Mouse (Mus musculus) midbrain, postnatal 0 days (tissue): ENCODE data around the gene Rasgef1b. TPM values are rescaled to one million over a fixed set of nuclear protein-coding genes. Genes with fewer than 3 reads are reported as not detected.
A peak's percentile ranks its signal among the peaks of the same experiment; 100 is the strongest.

Source experiments
- ATAC-seq: fragments of 200-750 bp; cut with Nextera tagmentation; 2 replicates; pipeline ENCODE4 v1.8.0; 2017; ENCODE audit warnings: moderate number of reproducible peaks, mild to moderate bottlenecking, moderate TSS enrichment, moderate library complexity; ENCODE audit not compliant: low FRiP score
- DNase-seq: peaks from one replicate; pipeline ENCODE4 v3.0.0-alpha.2; 2015; ENCODE audit warnings: low spot score
- H3K27ac ChIP-seq: fragments of 300-500 bp; sonication (generic); 2 replicates; pipeline ENCODE4 v1.5.1; 2014; ENCODE audit warnings: low read depth, mild to moderate bottlenecking, low read length, mixed read lengths
- H3K27me3 ChIP-seq: fragments of 300-500 bp; sonication (generic); 2 replicates; pipeline ENCODE4 v1.6.1; 2014; ENCODE audit warnings: low read length, control low read depth, mixed read lengths; ENCODE audit not compliant: insufficient read depth
- H3K36me3 ChIP-seq: fragments of 300-500 bp; sonication (generic); 2 replicates; pipeline ENCODE4 v1.6.1; 2014; ENCODE audit warnings: low read length, control low read depth, mixed read lengths; ENCODE audit not compliant: insufficient read depth
- H3K4me1 ChIP-seq: fragments of 300-500 bp; sonication (generic); 2 replicates; pipeline ENCODE4 v1.6.1; 2014; ENCODE audit warnings: mild to moderate bottlenecking, control low read depth, antibody characterized with exemption, low read length, mixed read lengths; ENCODE audit not compliant: insufficient read depth
- H3K4me2 ChIP-seq: fragments of 300-500 bp; sonication (generic); 2 replicates; pipeline ENCODE4 v1.6.1; 2014; ENCODE audit warnings: low read depth, mild to moderate bottlenecking, low read length, mixed read lengths; ENCODE audit not compliant: poor library complexity, severe bottlenecking
- H3K4me3 ChIP-seq: fragments of 300-500 bp; sonication (generic); 2 replicates; pipeline ENCODE4 v1.5.1; 2014; ENCODE audit warnings: low read depth, mild to moderate bottlenecking, low read length, moderate library complexity
- H3K9ac ChIP-seq: fragments of 300-500 bp; sonication (generic); replicated peaks from 2 replicates; pipeline ENCODE4 v1.6.1; 2014; ENCODE audit warnings: mild to moderate bottlenecking, low read length, moderate library complexity, mixed read lengths; ENCODE audit not compliant: poor library complexity, severe bottlenecking
- H3K9me3 ChIP-seq: fragments of 300-500 bp; sonication (generic); 2 replicates; pipeline ENCODE4 v1.6.1; 2016; ENCODE audit warnings: low read length, control low read depth
- CTCF ChIP-seq: IDR thresholded peaks from 2 replicates; pipeline ENCODE4 v1.5.1; 2016; ENCODE audit warnings: antibody characterized with exemption, mild to moderate bottlenecking
- whole genome bisulfite sequencing: fragments of 180-500 bp; shearing (Covaris S2); extraction: QIAGEN DNeasy Blood & Tissue Kit; methylation state at CpG from one replicate; pipeline ENCODE4 v1.1.7; 2014; 5-methylcytosine and 5-hydroxymethylcytosine counted together
- polyA plus RNA-seq: library from polyadenylated mRNA; unstranded; fragments of >200 nt; fragmentation: Nextera tagmentation; extraction: Ambion mirVana; gene quantifications from 2 replicates; pipeline ENCODE4 v1.2.1, GENCODE M21; 2015
- total RNA-seq: library from RNA; depleted of rRNA; stranded (reverse); fragments of >200 nt; gene quantifications from 2 replicates; pipeline ENCODE4 v1.2.3, GENCODE M21; 2014

Gene Rasgef1b
- total and polyA plus RNA-seq, 2 experiments from 2014 or later = 36.0 to 44.6 TPM

GRCm38 (mm10) chr5:99385090-99385489 lies 343.8 kb downstream of the Rasgef1b start:
- Histone ChIP-seq H3K4me3 (no peak overlapping the region), H3K36me3 (no peaks in the 10 kb centered on the region), H3K9me3 (no peaks in the 10 kb centered on the region), H3K27me3 (no peaks in the 10 kb centered on the region), H3K4me2 (no peak overlapping the region), H3K9ac (no peak overlapping the region), H3K27ac (no peak overlapping the region), H3K4me1 (peaks cover 5% of the 10 kb centered on the region)
- DNase-seq (no peak), ATAC-seq (no peak)
- TF ChIP-seq CTCF = no peak
- 45% methylated on average over 1 of the region's 1 CpGs for WGBS

- Histone ChIP-seq H3K4me2 (no peak overlapping the region), H3K9me3 (no peaks in the 10 kb centered on the region), H3K27ac (no peak overlapping the region), H3K27me3 (no peaks in the 10 kb centered on the region), H3K9ac (no peak overlapping the region), H3K36me3 (no peaks in the 10 kb centered on the region), H3K4me3 (no peak overlapping the region), H3K4me1 (peaks cover 11% of the 10 kb centered on the region)
- DNase-seq = no peak
- no peak for TF ChIP-seq CTCF
- no peak for ATAC-seq
- 77% methylated on average over 13 of the region's 13 CpGs for WGBS
Observed at GRCm38 (mm10) chr5:99383783-99384281, 345.0 kb downstream of the Rasgef1b start.

GRCm38 (mm10) chr5:99382786-99383185 lies 346.1 kb downstream of the Rasgef1b start:
- no peaks in the 10 kb centered on the region for H3K36me3 ChIP-seq
- peak; percentile 13 for DNase-seq
- H3K4me2 ChIP-seq = no peak overlapping the region
- no peaks in the 10 kb centered on the region for H3K9me3 ChIP-seq
- no peaks in the 10 kb centered on the region for H3K27me3 ChIP-seq
- no peak for ATAC-seq
- H3K27ac ChIP-seq = no peak overlapping the region
- H3K4me1 ChIP-seq = peaks cover 8% of the 10 kb centered on the region
- WGBS = 72% methylated on average over 5 of the region's 5 CpGs
- no peak overlapping the region for H3K9ac ChIP-seq
- H3K4me3 ChIP-seq = no peak overlapping the region
- TF ChIP-seq CTCF = no peak

- Histone ChIP-seq H3K27ac (no peak overlapping the region), H3K27me3 (no peaks in the 10 kb centered on the region), H3K9ac (no peak overlapping the region), H3K4me1 (peaks cover 8% of the 10 kb centered on the region), H3K4me2 (no peak overlapping the region), H3K36me3 (no peaks in the 10 kb centered on the region), H3K4me3 (no peak overlapping the region), H3K9me3 (no peaks in the 10 kb centered on the region)
- DNase-seq (no peak), ATAC-seq (no peak)
- no peak for TF ChIP-seq CTCF
- WGBS = 92% methylated on average over 2 of the region's 2 CpGs
Observed at GRCm38 (mm10) chr5:99381639-99382038, 347.2 kb downstream of the Rasgef1b start.

- no peak overlapping the region for H3K4me2 ChIP-seq
- H3K9me3 ChIP-seq = no peaks in the 10 kb centered on the region
- no peak overlapping the region for H3K9ac ChIP-seq
- H3K4me3 ChIP-seq = no peak overlapping the region
- TF ChIP-seq CTCF = no peak
- no peaks in the 10 kb centered on the region for H3K27me3 ChIP-seq
- DNase-seq (no peak), ATAC-seq (no peak)
- H3K4me1 ChIP-seq = peaks cover 8% of the 10 kb centered on the region
- 93% methylated on average over 9 of the region's 9 CpGs for WGBS
- H3K27ac ChIP-seq = no peak overlapping the region
- H3K36me3 ChIP-seq = no peaks in the 10 kb centered on the region
Observed at GRCm38 (mm10) chr5:99380882-99381281, 348.0 kb downstream of the Rasgef1b start.

- Histone ChIP-seq H3K4me2 (no peak overlapping the region), H3K9ac (no peak overlapping the region), H3K9me3 (no peaks in the 10 kb centered on the region), H3K36me3 (no peaks in the 10 kb centered on the region), H3K27ac (no peak overlapping the region), H3K27me3 (no peaks in the 10 kb centered on the region), H3K4me3 (no peak overlapping the region), H3K4me1 (peaks cover 8% of the 10 kb centered on the region)
- 53% methylated on average over 12 of the region's 12 CpGs for WGBS
- no peak for DNase-seq
- no peak for ATAC-seq
- TF ChIP-seq CTCF = no peak
Observed at GRCm38 (mm10) chr5:99380166-99380565, 348.7 kb downstream of the Rasgef1b start.
